Mouse (Mus musculus): ENCODE measurements around the gene Ece2. TPM values are rescaled to one million over a fixed set of nuclear protein-coding genes. Genes with fewer than 3 reads are reported as not detected.
A peak's percentile ranks its signal among the peaks of the same experiment; 100 is the strongest.

Gene Ece2
- polyA plus RNA-seq, 2 experiments = 0.04 to 0.08 TPM

GRCm38 (mm10) chr16:20695622-20696323 lies 66.1 kb downstream of the Ece2 start:
- Histone ChIP-seq H3K36me3 (replicated peaks; ENCODE audit: control insufficient read depth, insufficient read depth, low read depth) (peaks cover 7% of the 10 kb centered on the region), H3K9me3 (ENCODE audit: control insufficient read depth, low read length) (no peaks in the 10 kb centered on the region), H3K27me3 (ENCODE audit: control insufficient read depth, insufficient read depth, low read length) (peaks cover 31% of the 10 kb centered on the region), H3K4me3 (ENCODE audit: insufficient read depth in 1 of 2, low read depth in 2 of 2, low read length in 2 of 2) (peak overlapping the region; percentile 10 to 34; a peak in 3 of 4 replicates), H3K4me1 (replicated peaks; ENCODE audit: control insufficient read depth in 2 of 2, insufficient read depth in 2 of 2, low read length in 1 of 2) (peaks cover 2 to 3% of the 10 kb centered on the region in 2 experiments; a peak in 3 of 4 replicates), H3K4me2 (ENCODE audit: low read depth) (peak overlapping the region; percentile 58), H3K9ac (replicated peaks) (peak overlapping the region; percentile 18; the same call in 1 of the 2 replicates), H3K27ac (no peak overlapping the region)
- ATAC-seq (ENCODE audit: insufficient read depth) (no peak), DNase-seq (ENCODE audit: low read depth in 3 of 3, low spot score in 3 of 3) (no peak)
- WGBS (ENCODE audit: insufficient replicate concordance) = 5% methylated on average over 46 of the region's 46 CpGs
- TF ChIP-seq CTCF (IDR thresholded peaks at IDR 0.05; ENCODE audit: low read depth) (no peak), EP300 (IDR thresholded peaks at IDR 0.05; ENCODE audit: low read depth) (no peak)

MicroRNAs within 50 kb of the gene (microRNA counts, 519-probe panel; counts per million panel counts)
- 4,166 counts per million, percentile 17 among the panel's probes with 10 or more counts for microRNA mmu-miR-1224

Small RNAs within 50 kb of the gene (microRNA-seq; reads per million reads assigned to microRNA genes)
- gene Mir1224 = not detected

Other genes starting within 250 kb of the Ece2 start
- 22.8 and 26.2 TPM in 2 replicates for gene Abcc5, start 203.4 kb upstream of the Ece2 start, polyA plus RNA-seq (2012; rRNA removed)
- gene Abcc5, start 203.4 kb upstream of the Ece2 start, polyA plus RNA-seq (2014; fragmentation: Nextera tagmentation; extraction: Ambion mirVana) = 14.5 and 15.7 TPM in 2 replicates
- gene Eif2b5, start 131.0 kb upstream of the Ece2 start, polyA plus RNA-seq (2012; rRNA removed) = 19.6 and 23.3 TPM in 2 replicates
- 39.0 and 44.1 TPM in 2 replicates for gene Eif2b5, start 131.0 kb upstream of the Ece2 start, polyA plus RNA-seq (2014; fragmentation: Nextera tagmentation; extraction: Ambion mirVana)
- gene Dvl3, start 112.8 kb upstream of the Ece2 start, polyA plus RNA-seq (2012; rRNA removed) = 7.3 and 8.8 TPM in 2 replicates
- 4.9 and 5.0 TPM in 2 replicates for gene Dvl3, start 112.8 kb upstream of the Ece2 start, polyA plus RNA-seq (2014; fragmentation: Nextera tagmentation; extraction: Ambion mirVana)
- gene Ap2m1, start 94.3 kb upstream of the Ece2 start, polyA plus RNA-seq (2012; rRNA removed) = 259 and 268 TPM in 2 replicates
- 364 and 392 TPM in 2 replicates for gene Ap2m1, start 94.3 kb upstream of the Ece2 start, polyA plus RNA-seq (2014; fragmentation: Nextera tagmentation; extraction: Ambion mirVana)
- gene Abcf3, start 81.3 kb upstream of the Ece2 start, polyA plus RNA-seq (2012; rRNA removed) = 14.3 and 15.0 TPM in 2 replicates
- 19.5 and 24.4 TPM in 2 replicates for gene Abcf3, start 81.3 kb upstream of the Ece2 start, polyA plus RNA-seq (2014; fragmentation: Nextera tagmentation; extraction: Ambion mirVana)
- 0.23 and 0.35 TPM in 2 replicates for gene Vwa5b2, start 40.4 kb upstream of the Ece2 start, polyA plus RNA-seq (2012; rRNA removed)
- 0.18 and 0.19 TPM in 2 replicates for gene Vwa5b2, start 40.4 kb upstream of the Ece2 start, polyA plus RNA-seq (2014; fragmentation: Nextera tagmentation; extraction: Ambion mirVana)
- 9.4 and 10.3 TPM in 2 replicates for gene Eef1akmt4, start 18.2 kb upstream of the Ece2 start, polyA plus RNA-seq (2012; rRNA removed)
- gene Eef1akmt4, start 18.2 kb upstream of the Ece2 start, polyA plus RNA-seq (2014; fragmentation: Nextera tagmentation; extraction: Ambion mirVana) = 18.1 and 20.7 TPM in 2 replicates
- gene Gm49333, start 18.2 kb upstream of the Ece2 start, polyA plus RNA-seq (2012; rRNA removed) = 0.04 and 0.08 TPM in 2 replicates
- gene Gm49333, start 18.2 kb upstream of the Ece2 start, polyA plus RNA-seq (2014; fragmentation: Nextera tagmentation; extraction: Ambion mirVana) = not detected in 2 replicates
- 9.3 and 12.7 TPM in 2 replicates for gene Alg3, start 18.1 kb upstream of the Ece2 start, polyA plus RNA-seq (2012; rRNA removed)
- gene Alg3, start 18.1 kb upstream of the Ece2 start, polyA plus RNA-seq (2014; fragmentation: Nextera tagmentation; extraction: Ambion mirVana) = 21.7 and 23.6 TPM in 2 replicates
- 0.32 and 0.38 TPM in 2 replicates for gene Camk2n2, start 8.5 kb upstream of the Ece2 start, polyA plus RNA-seq (2012; rRNA removed)
- gene Camk2n2, start 8.5 kb upstream of the Ece2 start, polyA plus RNA-seq (2014; fragmentation: Nextera tagmentation; extraction: Ambion mirVana) = 0.19 and 0.32 TPM in 2 replicates
- 61.5 and 89.2 TPM in 2 replicates for gene Psmd2, start 21.8 kb downstream of the Ece2 start, polyA plus RNA-seq (2012; rRNA removed)
- gene Psmd2, start 21.8 kb downstream of the Ece2 start, polyA plus RNA-seq (2014; fragmentation: Nextera tagmentation; extraction: Ambion mirVana) = 162 and 165 TPM in 2 replicates
- 76.0 and 101 TPM in 2 replicates for gene Eif4g1, start 38.5 kb downstream of the Ece2 start, polyA plus RNA-seq (2012; rRNA removed)
- gene Eif4g1, start 38.5 kb downstream of the Ece2 start, polyA plus RNA-seq (2014; fragmentation: Nextera tagmentation; extraction: Ambion mirVana) = 65.1 and 76.7 TPM in 2 replicates
- 1.0 and 1.4 TPM in 2 replicates for gene Fam131a, start 63.4 kb downstream of the Ece2 start, polyA plus RNA-seq (2012; rRNA removed)
- gene Fam131a, start 63.4 kb downstream of the Ece2 start, polyA plus RNA-seq (2014; fragmentation: Nextera tagmentation; extraction: Ambion mirVana) = 1.3 TPM in 2 replicates
- 21.5 and 30.1 TPM in 2 replicates for gene Polr2h, start 87.8 kb downstream of the Ece2 start, polyA plus RNA-seq (2012; rRNA removed)
- gene Polr2h, start 87.8 kb downstream of the Ece2 start, polyA plus RNA-seq (2014; fragmentation: Nextera tagmentation; extraction: Ambion mirVana) = 45.4 and 49.6 TPM in 2 replicates
- gene Clcn2, start 87.9 kb downstream of the Ece2 start, polyA plus RNA-seq (2012; rRNA removed) = 16.7 and 20.9 TPM in 2 replicates
- gene Clcn2, start 87.9 kb downstream of the Ece2 start, polyA plus RNA-seq (2014; fragmentation: Nextera tagmentation; extraction: Ambion mirVana) = 4.9 and 5.6 TPM in 2 replicates
- gene Chrd, start 103.3 kb downstream of the Ece2 start, polyA plus RNA-seq (2012; rRNA removed) = 0.42 and 0.71 TPM in 2 replicates
- gene Chrd, start 103.3 kb downstream of the Ece2 start, polyA plus RNA-seq (2014; fragmentation: Nextera tagmentation; extraction: Ambion mirVana) = 0.21 and 0.24 TPM in 2 replicates
- gene Thpo, start 104.7 kb downstream of the Ece2 start, polyA plus RNA-seq (2012; rRNA removed) = 2.8 and 3.6 TPM in 2 replicates
- 3.6 and 3.7 TPM in 2 replicates for gene Thpo, start 104.7 kb downstream of the Ece2 start, polyA plus RNA-seq (2014; fragmentation: Nextera tagmentation; extraction: Ambion mirVana)